Mouse (Mus musculus) erythroid progenitor cell, adult 5-6 weeks (primary cell): ENCODE data around the gene Ugt1a2. TPM values are rescaled to one million over a fixed set of nuclear protein-coding genes. Genes with fewer than 3 reads are reported as not detected.

ENCODE experiments used
- ATAC-seq: replicated peaks from 2 replicates; pipeline ENCODE4 v1.8.0; 2016; ENCODE audit warnings: moderate number of reproducible peaks, mild to moderate bottlenecking, moderate TSS enrichment, inconsistent platforms; ENCODE audit not compliant: poor library complexity, low FRiP score, severe bottlenecking
- total RNA-seq, 2 experiments: library from RNA; stranded (forward) in 1 of 2; stranded (reverse) in 1 of 2; fragments of 150-400 nt in 1 of 2; fragments of 186-747, 209-891 nt in 1 of 2; gene quantifications; 2 replicates each; pipeline versions ENCODE4 v1.2.3 to v1.2.4; 2015 to 2017; ENCODE audit warnings: low replicate concordance in 2 of 2

Gene Ugt1a2
- total RNA-seq, 2 experiments from 2014 or later = not detected

GRCm38 (mm10) chr1:88254793-88255465 is 54.5 kb downstream of the Ugt1a2 start:
- no peak for ATAC-seq

GRCm38 (mm10) chr1:88255466-88255857 is 55.1 kb downstream of the Ugt1a2 start:
- no peak for ATAC-seq

- ATAC-seq = no peak
Measured at GRCm38 (mm10) chr1:88255989-88256754, 55.8 kb downstream of the Ugt1a2 start.

GRCm38 (mm10) chr1:88256886-88257663 is 56.7 kb downstream of the Ugt1a2 start:
- ATAC-seq = no peak

GRCm38 (mm10) chr1:88257681-88258080 is 57.3 kb downstream of the Ugt1a2 start:
- no peak for ATAC-seq

- ATAC-seq = no peak
Measured at GRCm38 (mm10) chr1:88258361-88258760, 58.0 kb downstream of the Ugt1a2 start.

GRCm38 (mm10) chr1:88258881-88259642 is 58.7 kb downstream of the Ugt1a2 start:
- ATAC-seq = 0 out of 2 replicates have a peak, but pooled peaks have one; percentile 8

GRCm38 (mm10) chr1:88259643-88260024 is 59.2 kb downstream of the Ugt1a2 start:
- ATAC-seq = no peak

GRCm38 (mm10) chr1:88260114-88260513 is 59.7 kb downstream of the Ugt1a2 start:
- 0 out of 2 replicates have a peak, but pooled peaks have one; percentile 2 for ATAC-seq

GRCm38 (mm10) chr1:88260604-88261377 is 60.4 kb downstream of the Ugt1a2 start:
- ATAC-seq = no peak

GRCm38 (mm10) chr1:88261706-88262105 is 61.3 kb downstream of the Ugt1a2 start:
- ATAC-seq = no peak

GRCm38 (mm10) chr1:88262255-88262654 is 61.9 kb downstream of the Ugt1a2 start:
- no peak for ATAC-seq

- no peak for ATAC-seq
Measured at GRCm38 (mm10) chr1:88262961-88263360, 62.6 kb downstream of the Ugt1a2 start.

GRCm38 (mm10) chr1:88263778-88264177 is 63.4 kb downstream of the Ugt1a2 start:
- no peak for ATAC-seq

GRCm38 (mm10) chr1:88264237-88264868 is 64.0 kb downstream of the Ugt1a2 start:
- ATAC-seq = no peak

GRCm38 (mm10) chr1:88264869-88265240 is 64.5 kb downstream of the Ugt1a2 start:
- ATAC-seq = no peak

- ATAC-seq = no peak
Measured at GRCm38 (mm10) chr1:88266123-88266522, 65.7 kb downstream of the Ugt1a2 start.

- ATAC-seq = no peak
Measured at GRCm38 (mm10) chr1:88267489-88267888, 67.1 kb downstream of the Ugt1a2 start.

- no peak for ATAC-seq
Measured at GRCm38 (mm10) chr1:88268070-88268469, 67.7 kb downstream of the Ugt1a2 start.
